Mouse (Mus musculus) stomach, embryonic 14.5 days (tissue): ENCODE data around the gene Wdfy4. TPM values are rescaled to one million over a fixed set of nuclear protein-coding genes. Genes with fewer than 3 reads are reported as not detected.

Source experiments
- ATAC-seq: fragments of 200-750 bp; cut with Nextera tagmentation; 2 replicates; pipeline ENCODE4 v1.8.0; 2017; ENCODE audit warnings: low read depth, moderate TSS enrichment; ENCODE audit not compliant: insufficient number of reproducible peaks, insufficient read depth, low FRiP score
- H3K27ac ChIP-seq: fragments of 300-500 bp; sonication (generic); 2 replicates; pipeline ENCODE4 v1.5.1; 2014; ENCODE audit warnings: mild to moderate bottlenecking, low read length, moderate library complexity, mixed read lengths
- H3K27me3 ChIP-seq: fragments of 300-500 bp; sonication (generic); 2 replicates; pipeline ENCODE4 v1.6.1; 2014; ENCODE audit warnings: low read length, control low read depth, mixed read lengths; ENCODE audit not compliant: control insufficient read depth, insufficient read depth
- H3K36me3 ChIP-seq: fragments of 300-500 bp; sonication (generic); 2 replicates; pipeline ENCODE4 v1.6.1; 2014; ENCODE audit warnings: mild to moderate bottlenecking, control low read depth, low read length, moderate library complexity, mixed read lengths; ENCODE audit not compliant: control insufficient read depth, insufficient read depth
- H3K4me1 ChIP-seq: fragments of 300-500 bp; sonication (generic); 2 replicates; pipeline ENCODE4 v1.6.1; 2014; ENCODE audit warnings: low read length, control low read depth, mixed read lengths; ENCODE audit not compliant: control insufficient read depth, insufficient read depth
- H3K4me2 ChIP-seq: fragments of 300-500 bp; sonication (generic); replicated peaks from 2 replicates; pipeline ENCODE4 v1.6.1; 2014; ENCODE audit warnings: low read depth, low read length, control low read depth
- H3K4me3 ChIP-seq: fragments of 300-500 bp; sonication (generic); 2 replicates; pipeline ENCODE4 v1.5.1; 2014; ENCODE audit warnings: low read depth, low read length, control low read depth
- H3K9ac ChIP-seq: fragments of 300-500 bp; sonication (generic); replicated peaks from 2 replicates; pipeline ENCODE4 v1.6.1; 2014; ENCODE audit warnings: low read depth, mild to moderate bottlenecking, control low read depth, low read length, moderate library complexity, mixed read lengths
- H3K9me3 ChIP-seq: fragments of 300-500 bp; sonication (generic); 2 replicates; pipeline ENCODE4 v1.6.1; 2016; ENCODE audit warnings: low read depth, low read length, control low read depth; ENCODE audit not compliant: control insufficient read depth
- WGBS: fragments of 180-500 bp; shearing (Covaris S2); extraction: QIAGEN DNeasy Blood & Tissue Kit; methylation state at CpG from one replicate; pipeline ENCODE4 v1.1.7; 2014; 5-methylcytosine and 5-hydroxymethylcytosine counted together
- polyA plus RNA-seq: library from polyadenylated mRNA; unstranded; fragments of >200 nt; fragmentation: Nextera tagmentation; extraction: Ambion mirVana; gene quantifications from 2 replicates; pipeline ENCODE4 v1.2.1, GENCODE M21; 2014

The Wdfy4 gene
- polyA plus RNA-seq, 1 experiment from 2014 or later, result 0.30 TPM

- peak within 1 kb of the TSS; percentile 27; the same call in 1 of the 2 replicates for H3K27ac ChIP-seq
- H3K4me3 ChIP-seq, result no peak within 1 kb of the TSS
- H3K9me3 ChIP-seq, result no peaks in the 10 kb centered on the region
- H3K27me3 ChIP-seq, result no peaks in the 10 kb centered on the region
- ATAC-seq, result peak; percentile 91
- peak within 1 kb of the TSS; percentile 24 for H3K4me2 ChIP-seq
- WGBS, result 13% methylated on average over 28 of the region's 28 CpGs
- H3K36me3 ChIP-seq, result no peaks in the 10 kb centered on the region
- H3K4me1 ChIP-seq, result peaks cover 6% of the 10 kb centered on the region; the same call in 1 of the 2 replicates
- H3K9ac ChIP-seq, result no peak within 1 kb of the TSS
These were observed 28.8 kb upstream of the Wdfy4 start, which contains the start of gene Arhgap22 for GRCm38 (mm10) chr14:33213823-33214766. Gene Arhgap22 (plus strand): TSS chr14:33214026.

DNA sequence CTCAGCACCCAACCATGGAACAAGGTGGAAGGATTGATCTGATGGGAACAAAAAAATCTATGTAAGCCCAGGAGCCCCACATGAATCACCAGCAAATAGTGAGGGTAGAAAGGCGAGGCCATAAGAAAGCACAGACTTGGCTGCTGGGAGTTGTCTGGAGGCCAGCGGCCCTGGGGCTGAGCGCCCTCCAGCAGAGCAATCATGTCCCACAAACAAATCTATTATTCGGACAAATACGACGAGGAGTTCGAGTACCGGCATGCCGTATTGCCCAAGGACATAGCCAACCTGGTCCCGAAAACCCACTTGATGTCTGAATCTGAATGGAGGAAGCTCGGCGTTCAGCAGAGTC, 27.6 kb upstream of the Wdfy4 start:
- 84% methylated on average over 12 of the region's 12 CpGs for WGBS
- no peak for ATAC-seq

GRCm38 (mm10) chr14:33212271-33212957, 27.1 kb upstream of the Wdfy4 start:
- Histone ChIP-seq H3K4me3 (no peak overlapping the region), H3K9ac (no peak overlapping the region), H3K27me3 (no peaks in the 10 kb centered on the region), H3K36me3 (no peaks in the 10 kb centered on the region), H3K27ac (no peak overlapping the region), H3K4me1 (peaks cover 6% of the 10 kb centered on the region; the same call in 1 of the 2 replicates), H3K4me2 (no peak overlapping the region), H3K9me3 (no peaks in the 10 kb centered on the region)
- WGBS, result 64% methylated on average over 5 of the region's 5 CpGs
- ATAC-seq, result no peak

More for the DNA sequence above, 27.6 kb upstream of the Wdfy4 start:
- H3K27ac ChIP-seq, result no peak overlapping the region
- H3K36me3 ChIP-seq, result no peaks in the 10 kb centered on the region
- peaks cover 6% of the 10 kb centered on the region; the same call in 1 of the 2 replicates for H3K4me1 ChIP-seq
- H3K9me3 ChIP-seq, result no peaks in the 10 kb centered on the region
- H3K4me3 ChIP-seq, result no peak overlapping the region
- no peaks in the 10 kb centered on the region for H3K27me3 ChIP-seq
- no peak overlapping the region for H3K4me2 ChIP-seq
- H3K9ac ChIP-seq, result no peak overlapping the region

DNA sequence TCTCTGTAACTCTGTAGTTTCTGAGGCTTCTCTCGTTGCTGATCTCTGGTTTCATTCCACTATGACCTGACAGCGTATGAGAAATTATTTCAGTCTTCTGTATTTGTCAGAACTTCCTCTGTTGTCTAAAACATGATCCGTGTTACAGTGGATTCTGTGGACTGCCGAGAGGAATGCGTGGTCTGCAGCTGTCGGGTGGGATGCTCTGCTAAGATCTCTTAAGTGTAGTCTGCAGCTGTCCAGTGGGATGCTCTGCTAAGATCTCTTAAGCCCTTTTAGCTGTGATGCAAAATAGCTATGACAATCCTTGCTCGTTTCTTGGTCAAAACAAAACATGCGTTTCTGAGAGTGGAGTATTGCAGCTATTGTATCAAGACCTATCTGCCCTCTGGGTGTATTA, 25.5 kb upstream of the Wdfy4 start:
- no peak overlapping the region for H3K27ac ChIP-seq
- 54% methylated on average over 8 of the region's 8 CpGs for WGBS
- H3K4me2 ChIP-seq, result no peak overlapping the region
- peaks cover 6% of the 10 kb centered on the region; the same call in 1 of the 2 replicates for H3K4me1 ChIP-seq
- ATAC-seq, result no peak
- no peaks in the 10 kb centered on the region for H3K36me3 ChIP-seq
- H3K27me3 ChIP-seq, result no peaks in the 10 kb centered on the region
- no peak overlapping the region for H3K9ac ChIP-seq
- no peak overlapping the region for H3K4me3 ChIP-seq
- no peaks in the 10 kb centered on the region for H3K9me3 ChIP-seq

- no peaks in the 10 kb centered on the region for H3K4me1 ChIP-seq
- H3K9me3 ChIP-seq, result no peaks in the 10 kb centered on the region
- no peak overlapping the region for H3K4me2 ChIP-seq
- WGBS, result 29% methylated on average over 5 of the region's 5 CpGs
- no peak overlapping the region for H3K9ac ChIP-seq
- no peak overlapping the region for H3K4me3 ChIP-seq
- no peak overlapping the region for H3K27ac ChIP-seq
- ATAC-seq, result no peak
- H3K36me3 ChIP-seq, result no peaks in the 10 kb centered on the region
- no peaks in the 10 kb centered on the region for H3K27me3 ChIP-seq
These were observed 23.0 kb upstream of the Wdfy4 start for GRCm38 (mm10) chr14:33208331-33208730.

DNA sequence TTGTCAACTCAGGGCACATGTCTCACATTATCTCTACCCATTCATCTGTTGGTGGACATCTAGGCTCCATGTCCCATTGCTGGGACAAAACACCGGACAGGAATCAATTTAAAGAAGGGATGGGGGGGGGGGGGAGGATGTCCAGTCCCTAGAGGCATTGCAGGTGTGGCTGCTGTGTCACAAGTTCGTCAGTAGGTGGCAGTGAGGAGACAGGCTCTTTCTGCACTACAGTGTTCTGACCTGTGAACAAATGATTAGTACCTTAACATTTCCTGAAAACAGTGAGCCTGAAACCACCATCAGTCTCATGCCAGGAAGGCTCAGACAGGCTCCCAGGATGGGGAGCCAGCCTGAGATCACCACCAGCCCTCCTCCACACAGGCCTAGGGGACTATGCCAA, 21.7 kb upstream of the Wdfy4 start:
- Histone ChIP-seq H3K36me3 (no peaks in the 10 kb centered on the region), H3K9ac (no peak overlapping the region), H3K4me3 (no peak overlapping the region), H3K9me3 (no peaks in the 10 kb centered on the region), H3K4me1 (no peaks in the 10 kb centered on the region), H3K4me2 (no peak overlapping the region), H3K27me3 (no peaks in the 10 kb centered on the region), H3K27ac (no peak overlapping the region)
- WGBS, result 9% methylated on average over 2 of the region's 2 CpGs
- ATAC-seq, result no peak

DNA sequence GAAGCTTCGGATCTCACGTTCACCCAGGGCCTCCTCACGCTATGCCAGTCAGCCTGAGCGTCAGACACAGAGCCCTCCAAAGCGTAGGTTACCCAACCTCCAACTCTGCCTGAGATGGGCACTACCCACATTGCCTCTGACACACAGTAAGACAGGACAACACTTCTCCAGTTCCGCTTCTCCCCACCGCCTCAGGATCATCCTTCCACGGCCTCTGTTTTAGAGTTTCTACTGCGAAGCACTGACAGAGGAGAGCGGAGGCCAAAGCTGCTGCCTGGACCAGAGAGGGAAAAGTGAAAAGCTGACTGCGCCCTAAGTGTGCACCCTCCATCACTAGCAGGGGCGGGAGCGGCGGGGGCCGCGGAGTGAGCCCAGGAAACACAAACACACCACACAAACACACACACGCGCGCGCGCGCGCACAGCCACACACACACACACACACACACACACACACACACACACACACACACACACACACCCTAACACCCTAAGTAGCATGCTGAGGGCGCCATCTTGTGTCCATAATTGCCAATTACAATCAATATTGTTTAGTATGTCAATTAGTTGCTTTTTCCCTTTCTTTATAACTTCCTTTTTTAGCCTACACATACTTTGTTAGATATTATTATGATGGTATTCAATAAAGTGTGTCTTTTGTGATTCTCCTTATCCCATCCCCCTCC, 20.1 kb upstream of the Wdfy4 start:
- no peak overlapping the region for H3K27ac ChIP-seq
- H3K9ac ChIP-seq, result no peak overlapping the region
- ATAC-seq, result no peak
- H3K27me3 ChIP-seq, result no peaks in the 10 kb centered on the region
- H3K4me2 ChIP-seq, result no peak overlapping the region; the same call in 1 of the 2 replicates
- no peak overlapping the region for H3K4me3 ChIP-seq
- H3K4me1 ChIP-seq, result no peaks in the 10 kb centered on the region
- 35% methylated on average over 24 of the region's 24 CpGs for WGBS
- H3K36me3 ChIP-seq, result no peaks in the 10 kb centered on the region
- H3K9me3 ChIP-seq, result no peaks in the 10 kb centered on the region

DNA sequence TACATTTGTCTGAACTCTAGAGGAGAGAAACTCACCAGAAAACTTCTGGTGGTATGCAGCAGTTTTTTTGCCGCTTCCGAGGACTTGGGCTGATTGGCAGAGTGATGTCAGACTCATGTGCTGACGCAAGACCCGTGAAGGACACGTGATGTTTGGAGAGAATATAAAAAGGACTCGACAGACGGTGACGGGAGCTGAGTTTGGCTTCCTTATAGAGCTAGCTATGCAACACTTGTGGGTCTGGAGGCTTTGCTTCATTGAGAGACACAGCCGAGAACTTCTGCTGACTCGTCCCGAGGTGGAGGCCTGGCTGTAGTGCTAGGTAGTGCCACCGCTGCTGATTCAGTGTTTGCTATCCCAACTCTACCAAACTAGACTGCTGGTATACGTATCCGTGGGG, 18.5 kb upstream of the Wdfy4 start:
- Histone ChIP-seq H3K36me3 (no peaks in the 10 kb centered on the region), H3K4me2 (no peak overlapping the region), H3K4me3 (no peak overlapping the region), H3K4me1 (no peaks in the 10 kb centered on the region), H3K9me3 (no peaks in the 10 kb centered on the region), H3K27me3 (no peaks in the 10 kb centered on the region), H3K9ac (no peak overlapping the region), H3K27ac (no peak overlapping the region)
- ATAC-seq, result no peak
- 86% methylated on average over 14 of the region's 14 CpGs for whole genome bisulfite sequencing
